Mouse (Mus musculus) bone marrow macrophage, adult 2 months (primary cell): Measurements from ENCODE around the gene Pilrb2.

Experiments used
- CTCF ChIP-seq: IDR thresholded peaks from 2 replicates; pipeline ENCODE4 v1.5.1; 2012; ENCODE audit warnings: low read depth, mild to moderate bottlenecking, low read length, moderate library complexity
- POLR2A ChIP-seq: IDR thresholded peaks from 2 replicates; pipeline ENCODE4 v1.6.1; 2012; ENCODE audit warnings: mild to moderate bottlenecking, low read depth, low read length, borderline replicate concordance

DNA sequence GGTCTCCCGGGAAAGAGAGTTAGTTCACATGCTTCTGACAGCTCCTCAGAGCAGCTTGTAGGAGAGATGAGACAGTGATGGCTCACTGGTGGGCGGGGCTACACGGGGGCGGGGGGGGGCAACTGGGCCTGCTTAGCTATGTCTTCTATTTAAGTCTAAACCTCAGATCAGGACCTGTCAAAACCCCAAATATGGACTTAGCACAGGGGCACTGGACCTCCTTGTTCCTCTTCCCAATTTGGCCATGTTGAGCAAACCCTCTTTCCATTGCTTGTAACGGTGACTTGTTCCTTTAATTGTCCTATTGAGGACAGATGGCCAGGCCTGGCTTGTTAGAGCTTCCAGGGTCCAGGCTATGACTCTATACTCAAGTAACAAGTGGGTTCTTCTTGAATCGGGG lies 40.1 kb downstream of the Pilrb2 start:
- TF ChIP-seq CTCF (no peak), POLR2A (no peak)
